Mouse (Mus musculus) right cerebral cortex, postnatal 25 days (tissue): ENCODE measurements around the gene Krt4.

ENCODE experiments used
- DNase-seq: peaks from one replicate; pipeline ENCODE4 v3.0.0; 2022

The Krt4 gene

GRCm38 (mm10) chr15:101924635-101925034, at the start of gene Krt4:
TSS of gene Krt4 (minus strand) at chr15:101924735.
- DNase-seq: no peak

DNA sequence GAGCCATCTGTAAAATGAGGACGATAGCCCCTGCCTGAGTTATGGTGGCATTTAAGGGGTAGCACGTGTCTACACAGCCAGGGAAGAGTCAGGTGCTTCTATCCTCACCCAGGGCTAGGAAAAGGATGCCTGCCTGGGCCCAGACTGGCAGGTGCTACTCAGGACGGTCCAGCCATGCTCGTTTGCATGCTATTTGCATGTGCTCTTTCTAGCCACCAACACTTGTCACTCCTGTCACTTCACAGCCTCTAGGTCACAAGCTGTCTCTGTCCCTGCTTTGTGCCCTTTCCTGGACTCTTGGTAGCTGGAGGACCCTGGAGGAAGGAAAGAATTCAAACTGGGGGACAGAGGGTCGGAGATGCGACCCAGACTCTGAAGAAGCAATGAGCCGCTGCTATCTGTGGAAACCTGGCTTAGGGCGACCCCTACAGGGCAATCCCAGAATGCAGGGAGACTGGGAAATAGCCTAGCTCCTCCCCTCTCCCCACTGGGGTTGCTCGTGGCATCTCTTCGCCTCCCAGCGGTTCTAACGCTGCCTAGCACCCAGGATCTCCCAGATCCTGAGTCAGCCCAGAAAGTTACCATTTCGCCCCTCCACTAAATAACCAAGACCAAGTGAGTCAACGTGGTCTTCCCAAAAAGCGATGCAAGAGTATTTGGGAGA, 49.0 kb upstream of the Krt4 start:
- peak; percentile 91 for DNase-seq

GRCm38 (mm10) chr15:101970536-101970935, 46.0 kb upstream of the Krt4 start:
- no peak for DNase-seq

GRCm38 (mm10) chr15:101966808-101967207, 42.3 kb upstream of the Krt4 start:
- no peak for DNase-seq

GRCm38 (mm10) chr15:101958891-101959290, 34.4 kb upstream of the Krt4 start:
- DNase-seq: no peak

DNA sequence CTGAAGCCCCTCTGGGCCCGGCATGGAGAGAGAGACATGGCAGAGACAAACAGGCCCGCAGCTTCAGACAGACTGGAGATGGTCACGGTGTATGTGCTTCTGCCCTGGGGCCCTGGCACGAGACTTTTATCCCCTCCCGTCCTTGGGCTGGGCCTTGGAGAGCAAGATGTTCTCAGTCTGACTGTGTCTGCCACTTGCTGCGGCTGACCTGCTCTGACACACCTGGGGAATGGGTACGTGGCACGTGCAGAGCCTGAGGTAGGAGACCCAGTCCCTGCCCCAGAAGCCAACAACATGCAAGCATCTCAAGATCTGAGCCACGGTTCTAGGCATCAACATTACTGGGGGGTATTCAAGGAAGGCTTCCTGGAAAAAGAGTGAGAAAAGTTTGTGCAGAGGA, 29.7 kb upstream of the Krt4 start, which contains the start of gene Krt78:
Krt78 (minus strand) TSS at position 101 of the 400 bp plus-strand sequence.
- no peak for DNase-seq

DNA sequence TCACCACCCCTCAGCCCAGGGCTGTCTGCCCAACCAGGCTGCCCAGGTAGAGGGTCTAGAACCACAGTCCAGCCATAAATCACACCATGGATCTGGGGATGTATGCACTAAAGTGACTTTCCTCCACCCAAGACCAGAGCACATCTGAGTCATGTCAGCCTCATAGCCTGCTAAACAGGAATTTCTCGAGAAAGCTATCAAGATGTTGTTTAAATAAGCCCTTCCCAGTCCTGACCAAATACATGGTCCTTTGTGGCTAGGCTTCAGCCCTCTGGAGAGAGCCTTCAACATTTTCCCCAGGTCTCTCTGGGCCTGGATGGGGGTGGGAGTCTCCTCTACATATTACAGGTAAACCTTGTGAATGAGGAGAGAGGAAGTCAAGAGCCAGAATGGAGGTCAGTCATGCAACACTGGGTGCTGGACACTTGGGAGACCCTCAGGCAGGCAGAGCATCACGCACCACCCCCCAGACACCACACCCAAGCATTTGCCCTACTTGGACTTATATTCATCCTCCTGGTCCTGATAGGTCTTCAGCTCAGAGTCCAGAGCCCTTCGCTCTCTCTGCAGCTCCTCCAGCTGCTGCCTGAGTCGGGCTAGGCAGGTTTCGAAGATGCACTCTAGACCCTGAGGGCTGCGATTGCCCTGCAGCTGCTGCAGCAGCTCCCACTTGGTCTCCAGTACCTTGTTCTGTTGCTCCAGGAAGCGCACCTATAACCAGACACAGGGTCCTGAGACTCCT, 28.4 kb upstream of the Krt4 start:
- DNase-seq: no peak

- no peak for DNase-seq
Observed at GRCm38 (mm10) chr15:101945430-101945829, 20.9 kb upstream of the Krt4 start.

DNA sequence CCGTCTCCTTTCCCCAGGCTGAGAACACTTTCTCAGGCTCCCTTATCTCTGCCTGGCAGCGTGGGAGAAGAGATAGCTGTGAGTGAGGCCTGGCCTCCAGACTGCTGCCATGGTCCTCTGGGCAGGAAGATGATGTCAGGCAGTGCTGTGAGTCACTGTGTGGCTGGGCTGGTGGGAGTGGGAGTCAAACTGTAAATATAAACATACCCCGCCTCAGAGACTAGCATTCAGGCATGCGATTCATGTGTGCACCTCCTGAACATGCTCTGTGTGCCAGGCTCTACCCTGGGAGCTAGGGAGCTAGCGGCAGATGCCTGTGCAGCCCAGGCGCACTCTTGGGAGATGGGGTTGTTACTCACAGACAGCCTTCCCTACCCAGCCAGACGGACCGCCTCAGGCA, 17.4 kb upstream of the Krt4 start:
- DNase-seq: no peak

DNA sequence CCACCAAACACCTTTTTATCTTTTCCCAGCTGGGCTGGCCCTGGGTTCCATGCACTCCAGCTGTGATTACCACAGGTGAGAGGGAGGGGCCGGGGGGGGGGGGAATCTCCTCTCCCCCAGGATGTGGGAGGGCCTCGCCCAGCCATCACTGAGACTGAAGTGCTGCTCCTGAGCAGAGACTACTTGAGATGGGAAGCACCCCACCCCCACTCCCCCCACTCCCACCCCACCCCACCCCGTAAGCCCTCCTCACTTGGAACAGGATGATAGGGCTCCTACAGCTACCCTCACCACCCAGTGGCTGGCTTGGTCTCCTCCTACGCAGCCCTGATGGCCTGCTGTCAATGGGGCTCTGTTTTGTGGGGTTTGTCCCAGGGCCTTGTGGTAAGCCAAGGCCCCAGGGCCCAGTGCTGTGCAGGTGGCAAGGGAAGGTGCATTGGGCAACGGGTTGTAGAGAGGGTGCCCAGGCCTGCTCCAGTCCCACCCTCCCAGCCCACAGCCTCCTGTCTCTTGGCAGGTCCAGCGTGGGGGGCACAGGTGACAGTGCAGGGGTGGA, 15.8 kb upstream of the Krt4 start, which contains the start of gene Krt79:
Krt79 (minus strand) TSS at position 51 of the 556 bp plus-strand sequence.
- DNase-seq: no peak

DNA sequence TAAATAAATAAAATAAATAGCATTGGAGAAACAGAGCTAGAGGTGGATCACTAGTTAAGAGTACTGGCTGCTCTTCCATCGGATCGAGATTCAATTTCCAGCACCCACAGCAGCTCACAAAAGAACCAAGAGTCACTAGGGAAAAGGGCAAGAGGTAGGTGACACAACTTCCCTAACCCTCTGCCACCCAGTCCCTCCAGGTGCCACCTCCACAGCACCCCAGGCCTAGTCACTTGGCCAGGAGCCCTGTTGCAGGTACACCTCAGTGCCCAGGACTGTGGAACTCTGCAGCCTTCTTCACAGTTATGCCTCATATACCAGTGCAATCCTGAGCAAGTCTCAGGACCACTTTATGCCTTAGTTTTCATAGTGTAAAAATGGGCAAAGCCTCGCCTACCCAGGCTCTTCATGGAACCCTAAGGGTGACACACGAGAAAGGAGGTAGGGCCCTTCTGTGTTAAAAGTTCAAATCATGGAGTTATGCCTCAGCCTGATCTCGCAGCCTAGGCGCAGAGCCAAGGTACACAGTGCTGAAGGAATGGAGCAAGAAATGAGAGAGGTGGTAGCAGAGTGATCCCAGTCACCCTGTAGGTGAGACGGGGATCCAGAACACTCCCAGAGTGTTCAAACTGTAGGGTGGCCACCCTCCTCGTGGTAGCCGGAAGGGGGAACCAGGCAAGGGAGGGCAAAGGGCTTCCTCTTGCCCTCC, 14.2 kb upstream of the Krt4 start:
- no peak for DNase-seq

GRCm38 (mm10) chr15:101933024-101933423, 8.5 kb upstream of the Krt4 start:
- DNase-seq: no peak

- DNase-seq: no peak
Observed at GRCm38 (mm10) chr15:101929666-101930065, 5.1 kb upstream of the Krt4 start.

DNA sequence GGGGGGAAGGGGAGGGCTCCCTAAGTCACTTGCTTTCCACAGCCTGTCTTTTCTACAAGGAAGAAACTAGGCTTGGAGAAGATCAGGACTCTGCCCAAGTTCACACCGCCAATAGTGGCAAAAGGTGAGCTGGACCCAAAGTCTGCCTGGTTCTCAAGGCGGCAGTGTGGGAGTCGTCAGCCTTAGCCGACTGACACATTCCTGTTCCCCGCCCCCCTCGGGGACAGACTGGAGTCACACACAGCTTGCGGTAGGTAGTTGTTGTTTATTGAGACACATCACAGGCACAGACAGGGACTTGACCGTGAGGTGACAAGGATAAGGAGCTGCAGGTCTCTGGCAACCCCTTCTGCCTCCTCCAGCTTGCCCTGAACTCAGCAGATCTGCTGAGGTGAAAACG, 4.6 kb upstream of the Krt4 start:
- DNase-seq: no peak

- DNase-seq: no peak
Observed at GRCm38 (mm10) chr15:101927340-101928080, 3.0 kb upstream of the Krt4 start.

DNA sequence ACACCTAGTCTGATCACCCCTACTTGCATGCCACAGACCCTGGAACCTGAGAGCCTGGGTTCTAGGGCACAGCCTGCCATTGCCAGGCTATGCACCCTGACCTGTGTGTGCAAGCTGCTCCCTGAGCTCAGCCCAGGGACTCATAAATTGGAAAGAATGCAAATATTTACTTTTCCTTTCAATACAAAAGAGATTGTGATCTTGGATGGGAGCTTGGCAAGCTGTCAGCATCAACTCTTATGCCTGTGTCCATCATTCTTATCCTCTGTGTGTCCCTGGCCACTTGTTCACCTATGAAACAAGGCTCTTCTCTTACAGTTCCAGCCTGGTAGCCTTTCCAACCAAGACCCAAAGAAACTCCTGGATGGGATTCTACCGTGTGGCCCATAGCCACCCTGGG, 506 bp upstream of the Krt4 start:
- no peak for DNase-seq

GRCm38 (mm10) chr15:101922296-101922695, 2.2 kb downstream of the Krt4 start:
- DNase-seq: no peak

GRCm38 (mm10) chr15:101916072-101916471, 8.5 kb downstream of the Krt4 start:
- DNase-seq: no peak

DNA sequence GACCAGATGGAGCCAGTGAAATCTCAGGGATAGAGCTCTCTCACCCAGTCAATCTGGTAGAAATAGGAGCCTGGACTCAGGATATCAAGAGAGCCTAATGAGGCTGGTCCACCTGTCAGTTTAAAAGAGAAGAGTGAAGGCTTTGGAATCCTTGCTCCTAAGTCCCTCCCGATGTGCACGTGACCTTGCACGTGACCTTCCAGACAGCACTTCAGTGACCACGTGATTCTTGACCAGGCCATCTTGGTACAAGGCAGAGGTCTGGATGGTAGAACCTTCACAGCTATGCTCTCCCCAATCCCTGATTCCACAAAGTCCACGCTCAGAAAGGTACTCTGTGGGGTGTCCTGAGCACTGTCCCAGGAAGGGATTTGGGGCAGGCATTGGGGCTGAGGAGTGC, 19.7 kb downstream of the Krt4 start:
- no peak for DNase-seq

DNA sequence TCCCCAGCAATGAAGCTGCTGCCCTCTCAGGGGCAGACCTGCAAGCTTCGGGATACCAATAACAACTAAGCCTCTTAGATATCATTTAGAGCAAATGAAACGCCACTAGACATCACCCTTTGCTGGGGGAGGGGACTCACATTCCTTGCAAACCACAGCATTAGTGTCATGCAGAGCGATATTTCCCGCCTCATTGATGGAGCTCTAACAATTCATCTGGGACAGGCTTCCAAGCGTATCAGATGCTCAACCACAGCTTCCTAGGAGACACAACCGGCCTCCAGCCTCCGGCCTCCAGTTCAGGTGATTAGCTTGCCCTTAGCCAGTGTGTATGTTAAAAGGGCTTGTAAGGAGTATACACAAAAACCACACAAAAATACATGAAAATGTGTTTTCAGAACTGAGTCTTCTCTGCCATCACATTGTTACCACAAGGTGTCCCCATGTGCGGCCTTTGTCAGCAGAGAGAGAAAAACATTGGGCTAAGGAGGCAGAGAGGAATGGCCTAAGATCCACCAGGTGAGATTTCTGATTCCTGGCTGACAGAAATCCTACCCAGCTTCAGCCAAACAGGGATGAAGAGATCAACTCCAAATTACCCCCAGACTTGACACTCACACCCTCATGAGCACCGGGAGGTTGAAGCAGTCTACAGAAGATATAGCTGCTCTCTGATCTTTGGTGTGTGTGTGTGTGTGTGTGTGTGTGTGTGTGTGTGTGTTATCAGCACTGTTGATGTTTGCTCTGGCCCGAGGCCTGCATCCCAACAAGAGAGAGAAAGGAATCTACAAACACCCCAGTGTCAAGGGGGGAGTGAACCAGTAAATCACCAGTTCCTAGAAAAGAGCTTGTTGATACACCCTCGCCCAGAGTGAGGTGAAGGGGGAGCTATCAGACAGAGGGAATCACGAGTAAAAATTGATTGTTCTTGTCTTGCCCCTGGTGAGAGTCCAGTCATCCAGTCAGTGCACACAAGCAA, 22.1 kb downstream of the Krt4 start:
- DNase-seq: no peak

- DNase-seq: no peak
Observed at GRCm38 (mm10) chr15:101895216-101895615, 29.3 kb downstream of the Krt4 start.
